Mouse (Mus musculus): ENCODE measurements around the gene BC049352.

BC049352 gene

GRCm38 (mm10) chr9:45181770-45182169, at the start of gene BC049352:
BC049352 (plus strand) TSS chr9:45182007.
- DNase-seq (ENCODE audit: low read depth), result no peak

- DNase-seq (ENCODE audit: low read depth), result no peak
These were observed 48.1 kb upstream of the BC049352 start for GRCm38 (mm10) chr9:45133484-45134310.

- no peak for DNase-seq (ENCODE audit: low read depth)
These were observed 45.2 kb upstream of the BC049352 start for GRCm38 (mm10) chr9:45136442-45137169.

- DNase-seq (ENCODE audit: low read depth), result no peak
These were observed 43.4 kb upstream of the BC049352 start, which contains the start of gene Scn4b for GRCm38 (mm10) chr9:45138191-45139032. Scn4b (plus strand) TSS chr9:45138395.

- no peak for DNase-seq (ENCODE audit: low read depth)
These were observed 42.7 kb upstream of the BC049352 start for GRCm38 (mm10) chr9:45139082-45139481.

- no peak for DNase-seq (ENCODE audit: low read depth)
These were observed 40.9 kb upstream of the BC049352 start for GRCm38 (mm10) chr9:45140945-45141344.

GRCm38 (mm10) chr9:45142686-45143085, 39.1 kb upstream of the BC049352 start:
- no peak for DNase-seq (ENCODE audit: low read depth)

GRCm38 (mm10) chr9:45145533-45146266, 36.1 kb upstream of the BC049352 start:
- DNase-seq (ENCODE audit: low read depth), result no peak

- no peak for DNase-seq (ENCODE audit: low read depth)
These were observed 35.6 kb upstream of the BC049352 start for GRCm38 (mm10) chr9:45146267-45146597.

- DNase-seq (ENCODE audit: low read depth), result no peak
These were observed 30.9 kb upstream of the BC049352 start for GRCm38 (mm10) chr9:45150933-45151332.

- no peak for DNase-seq (ENCODE audit: low read depth)
These were observed 28.4 kb upstream of the BC049352 start for GRCm38 (mm10) chr9:45153361-45153760.

GRCm38 (mm10) chr9:45167903-45168302, 13.9 kb upstream of the BC049352 start:
- no peak for DNase-seq (ENCODE audit: low read depth)

GRCm38 (mm10) chr9:45170150-45170549, 11.7 kb upstream of the BC049352 start:
- no peak for DNase-seq (ENCODE audit: low read depth)

GRCm38 (mm10) chr9:45171073-45171610, 10.7 kb upstream of the BC049352 start:
- DNase-seq (ENCODE audit: low read depth), result no peak

GRCm38 (mm10) chr9:45173475-45173874, 8.3 kb upstream of the BC049352 start:
- no peak for DNase-seq (ENCODE audit: low read depth)

GRCm38 (mm10) chr9:45179282-45179681, 2.5 kb upstream of the BC049352 start:
- no peak for DNase-seq (ENCODE audit: low read depth)

GRCm38 (mm10) chr9:45182521-45182920, 714 bp downstream of the BC049352 start:
- DNase-seq (ENCODE audit: low read depth), result no peak

GRCm38 (mm10) chr9:45183266-45183665, 1.5 kb downstream of the BC049352 start:
- no peak for DNase-seq (ENCODE audit: low read depth)

- no peak for DNase-seq (ENCODE audit: low read depth)
These were observed 3.4 kb downstream of the BC049352 start for GRCm38 (mm10) chr9:45185250-45185649.

GRCm38 (mm10) chr9:45188570-45189563, 7.1 kb downstream of the BC049352 start:
- DNase-seq (ENCODE audit: low read depth), result no peak
